Mouse (Mus musculus) liver, embryonic 16.5 days (tissue): Measurements from ENCODE around the gene Clk2. TPM values are rescaled to one million over a fixed set of nuclear protein-coding genes. Genes with fewer than 3 reads are reported as not detected.

Source experiments
- ATAC-seq: fragments of 200-750 bp; cut with Nextera tagmentation; 2 replicates; pipeline ENCODE4 v1.8.0; 2017; ENCODE audit warnings: low read depth, mild to moderate bottlenecking, moderate number of reproducible peaks, moderate library complexity
- H3K27ac ChIP-seq: fragments of 300-500 bp; sonication (generic); 2 replicates; pipeline ENCODE4 v1.5.1; 2014; ENCODE audit warnings: mild to moderate bottlenecking, low read length
- H3K27me3 ChIP-seq: fragments of 300-500 bp; sonication (generic); 2 replicates; pipeline ENCODE4 v1.6.1; 2014; ENCODE audit warnings: low read depth, low read length, mixed read lengths; ENCODE audit not compliant: control insufficient read depth, insufficient read depth
- H3K36me3 ChIP-seq: fragments of 300-500 bp; sonication (generic); 2 replicates; pipeline ENCODE4 v1.6.1; 2014; ENCODE audit warnings: mild to moderate bottlenecking; ENCODE audit not compliant: control insufficient read depth, insufficient read depth
- H3K4me1 ChIP-seq: fragments of 300-500 bp; sonication (generic); 2 replicates; pipeline ENCODE4 v1.6.1; 2014; ENCODE audit warnings: low read depth, low read length, mixed read lengths; ENCODE audit not compliant: control insufficient read depth
- H3K4me2 ChIP-seq: fragments of 300-500 bp; sonication (generic); 2 replicates; pipeline ENCODE4 v1.6.1; 2014; ENCODE audit warnings: low read depth, low read length, mixed read lengths
- H3K4me3 ChIP-seq: fragments of 300-500 bp; sonication (generic); 2 replicates; pipeline ENCODE4 v1.5.1; 2014; ENCODE audit warnings: low read depth, mild to moderate bottlenecking, low read length
- H3K9ac ChIP-seq: fragments of 300-500 bp; sonication (generic); 2 replicates; pipeline ENCODE4 v1.6.1; 2014; ENCODE audit warnings: low read depth, low read length
- H3K9me3 ChIP-seq: fragments of 300-500 bp; sonication (generic); replicated peaks from 2 replicates; pipeline ENCODE4 v1.6.1; 2016; ENCODE audit warnings: low read length; ENCODE audit not compliant: control insufficient read depth
- WGBS: fragments of 180-500 bp; shearing (Covaris S2); extraction: QIAGEN DNeasy Blood & Tissue Kit; methylation state at CpG from one replicate; pipeline ENCODE4 v1.1.7; 2014; ENCODE audit not compliant: insufficient replicate concordance; 5-methylcytosine and 5-hydroxymethylcytosine counted together
- polyA plus RNA-seq: library from polyadenylated mRNA; unstranded; fragments of >200 nt; fragmentation: Nextera tagmentation; extraction: Ambion mirVana; gene quantifications from 2 replicates; pipeline ENCODE4 v1.2.1, GENCODE M21; 2015

Clk2 gene
- polyA plus RNA-seq, 1 experiment from 2014 or later, result 8.4 TPM

GRCm38 (mm10) chr3:89163643-89164245, 851 bp upstream of the Clk2 start:
- Histone ChIP-seq H3K9ac (peak overlapping the region; percentile 58; the same call in 1 of the 2 replicates), H3K27ac (no peak overlapping the region), H3K4me3 (peak overlapping the region; percentile 86), H3K36me3 (peaks cover 10% of the 10 kb centered on the region; the same call in 1 of the 2 replicates), H3K27me3 (peaks cover 13% of the 10 kb centered on the region), H3K4me2 (peak overlapping the region; percentile 86), H3K9me3 (no peaks in the 10 kb centered on the region), H3K4me1 (peaks cover 34% of the 10 kb centered on the region)
- ATAC-seq, result no peak
- 55% methylated on average over 5 of the region's 5 CpGs for WGBS

GRCm38 (mm10) chr3:89165268-89165870, 774 bp downstream of the Clk2 start:
- peak overlapping the region; percentile 86 for H3K4me3 ChIP-seq
- WGBS, result 15% methylated on average over 12 of the region's 12 CpGs
- H3K27ac ChIP-seq, result peak overlapping the region; percentile 93
- no peak for ATAC-seq
- no peaks in the 10 kb centered on the region for H3K9me3 ChIP-seq
- H3K36me3 ChIP-seq, result peaks cover 27% of the 10 kb centered on the region
- peak overlapping the region; percentile 90 for H3K9ac ChIP-seq
- H3K4me1 ChIP-seq, result peaks cover 22% of the 10 kb centered on the region
- H3K27me3 ChIP-seq, result no peaks in the 10 kb centered on the region
- peak overlapping the region; percentile 86 for H3K4me2 ChIP-seq

- WGBS, result 93% methylated on average over 19 of the region's 19 CpGs
- no peaks in the 10 kb centered on the region for H3K9me3 ChIP-seq
- ATAC-seq, result no peak
- peaks cover 21% of the 10 kb centered on the region for H3K4me1 ChIP-seq
- H3K9ac ChIP-seq, result no peak overlapping the region
- no peak overlapping the region for H3K4me3 ChIP-seq
- H3K36me3 ChIP-seq, result peaks cover 39% of the 10 kb centered on the region
- H3K27me3 ChIP-seq, result no peaks in the 10 kb centered on the region
- H3K27ac ChIP-seq, result no peak overlapping the region
- H3K4me2 ChIP-seq, result no peak overlapping the region
These were observed 2.4 kb downstream of the Clk2 start for GRCm38 (mm10) chr3:89166945-89167344.

- Histone ChIP-seq H3K36me3 (peaks cover 61% of the 10 kb centered on the region), H3K27me3 (no peaks in the 10 kb centered on the region), H3K4me1 (peaks cover 14% of the 10 kb centered on the region), H3K9ac (no peak overlapping the region), H3K4me3 (no peak overlapping the region), H3K27ac (no peak overlapping the region), H3K4me2 (no peak overlapping the region), H3K9me3 (no peaks in the 10 kb centered on the region)
- ATAC-seq, result no peak
- 91% methylated on average over 11 of the region's 11 CpGs for WGBS
These were observed 10.2 kb downstream of the Clk2 start for GRCm38 (mm10) chr3:89174844-89175243.

GRCm38 (mm10) chr3:89175544-89175943, 10.9 kb downstream of the Clk2 start:
- H3K27ac ChIP-seq, result no peak overlapping the region
- H3K4me2 ChIP-seq, result no peak overlapping the region
- no peaks in the 10 kb centered on the region for H3K9me3 ChIP-seq
- no peak overlapping the region for H3K4me3 ChIP-seq
- WGBS, result 82% methylated on average over 10 of the region's 10 CpGs
- H3K27me3 ChIP-seq, result no peaks in the 10 kb centered on the region
- peaks cover 57% of the 10 kb centered on the region for H3K36me3 ChIP-seq
- H3K4me1 ChIP-seq, result peaks cover 14% of the 10 kb centered on the region
- ATAC-seq, result no peak
- no peak overlapping the region for H3K9ac ChIP-seq

- Histone ChIP-seq H3K27me3 (no peaks in the 10 kb centered on the region), H3K4me2 (no peak overlapping the region; the same call in 1 of the 2 replicates), H3K36me3 (peaks cover 53% of the 10 kb centered on the region), H3K9me3 (no peaks in the 10 kb centered on the region), H3K4me1 (peaks cover 14% of the 10 kb centered on the region), H3K9ac (no peak overlapping the region), H3K4me3 (no peak overlapping the region), H3K27ac (no peak overlapping the region)
- ATAC-seq, result no peak
- WGBS, result 83% methylated on average over 7 of the region's 7 CpGs
These were observed 11.8 kb downstream of the Clk2 start for GRCm38 (mm10) chr3:89176421-89176820.

GRCm38 (mm10) chr3:89177242-89178106, 12.9 kb downstream of the Clk2 start, which contains the start of gene Scamp3:
Scamp3 (plus strand) TSS chr3:89177473.
- ATAC-seq, result peak; percentile 95
- Histone ChIP-seq H3K9me3 (no peaks in the 10 kb centered on the region), H3K9ac (peak within 1 kb of the TSS; percentile 72), H3K4me3 (peak within 1 kb of the TSS; percentile 82), H3K27me3 (no peaks in the 10 kb centered on the region), H3K4me1 (peaks cover 19% of the 10 kb centered on the region), H3K36me3 (peaks cover 46% of the 10 kb centered on the region), H3K4me2 (peak within 1 kb of the TSS; percentile 87), H3K27ac (peak within 1 kb of the TSS; percentile 47)
- under 1% methylated on average over 43 of the region's 43 CpGs for WGBS

- Histone ChIP-seq H3K27ac (peak overlapping the region; percentile 47), H3K27me3 (no peaks in the 10 kb centered on the region), H3K4me3 (peak overlapping the region; percentile 82), H3K9ac (peak overlapping the region; percentile 72), H3K36me3 (peaks cover 42% of the 10 kb centered on the region), H3K4me2 (peak overlapping the region; percentile 87), H3K9me3 (no peaks in the 10 kb centered on the region), H3K4me1 (peaks cover 25% of the 10 kb centered on the region)
- no peak for ATAC-seq
- WGBS, result 3% methylated on average over 6 of the region's 6 CpGs
These were observed 13.5 kb downstream of the Clk2 start for GRCm38 (mm10) chr3:89178107-89178385.
